Mouse (Mus musculus) right cerebral cortex, postnatal 25 days (tissue): ENCODE measurements around the gene Adcy5.

Experiments
- DNase-seq: peaks from one replicate; pipeline ENCODE4 v3.0.0; 2022

Gene Adcy5

GRCm38 (mm10) chr16:35271572-35271971, 116.9 kb downstream of the Adcy5 start:
- no peak for DNase-seq

- DNase-seq, result no peak
Measured at GRCm38 (mm10) chr16:35272417-35272816, 117.7 kb downstream of the Adcy5 start.

GRCm38 (mm10) chr16:35278166-35278565, 123.5 kb downstream of the Adcy5 start:
- no peak for DNase-seq

GRCm38 (mm10) chr16:35282456-35282855, 127.8 kb downstream of the Adcy5 start:
- no peak for DNase-seq

GRCm38 (mm10) chr16:35285821-35286220, 131.1 kb downstream of the Adcy5 start:
- DNase-seq, result no peak

GRCm38 (mm10) chr16:35287244-35287643, 132.6 kb downstream of the Adcy5 start:
- DNase-seq, result no peak

GRCm38 (mm10) chr16:35297786-35298185, 143.1 kb downstream of the Adcy5 start:
- DNase-seq, result no peak

GRCm38 (mm10) chr16:35300156-35300555, 145.5 kb downstream of the Adcy5 start:
- no peak for DNase-seq

- peak; percentile 1 for DNase-seq
Measured at GRCm38 (mm10) chr16:35302441-35303280, 148.0 kb downstream of the Adcy5 start.

- DNase-seq, result no peak
Measured at GRCm38 (mm10) chr16:35303721-35304120, 149.0 kb downstream of the Adcy5 start.

- no peak for DNase-seq
Measured at GRCm38 (mm10) chr16:35304416-35304815, 149.7 kb downstream of the Adcy5 start.

- no peak for DNase-seq
Measured at GRCm38 (mm10) chr16:35305226-35305625, 150.5 kb downstream of the Adcy5 start.

GRCm38 (mm10) chr16:35306631-35307030, 152.0 kb downstream of the Adcy5 start:
- no peak for DNase-seq

- DNase-seq, result no peak
Measured at GRCm38 (mm10) chr16:35307331-35307730, 152.7 kb downstream of the Adcy5 start.

GRCm38 (mm10) chr16:35308016-35308415, 153.3 kb downstream of the Adcy5 start:
- no peak for DNase-seq

- no peak for DNase-seq
Measured at GRCm38 (mm10) chr16:35308486-35309143, 153.9 kb downstream of the Adcy5 start.

- DNase-seq, result no peak
Measured at GRCm38 (mm10) chr16:35309634-35310033, 155.0 kb downstream of the Adcy5 start.

GRCm38 (mm10) chr16:35310551-35311110, 156.0 kb downstream of the Adcy5 start:
- DNase-seq, result no peak

GRCm38 (mm10) chr16:35311586-35311985, 156.9 kb downstream of the Adcy5 start:
- DNase-seq, result no peak

- no peak for DNase-seq
Measured at GRCm38 (mm10) chr16:35315496-35315895, 160.8 kb downstream of the Adcy5 start.

GRCm38 (mm10) chr16:35316856-35317264, 162.2 kb downstream of the Adcy5 start:
- DNase-seq, result no peak

GRCm38 (mm10) chr16:35317460-35317859, 162.8 kb downstream of the Adcy5 start:
- no peak for DNase-seq

GRCm38 (mm10) chr16:35318397-35318796, 163.7 kb downstream of the Adcy5 start:
- DNase-seq, result no peak

- DNase-seq, result no peak
Measured at GRCm38 (mm10) chr16:35319335-35319734, 164.7 kb downstream of the Adcy5 start.
